Mouse (Mus musculus) lung, embryonic 15.5 days (tissue): Measurements from ENCODE around the gene 4933416C03Rik. TPM values are rescaled to one million over a fixed set of nuclear protein-coding genes. Genes with fewer than 3 reads are reported as not detected.

Source experiments
- ATAC-seq: fragments of 200-750 bp; cut with Nextera tagmentation; 2 replicates; pipeline ENCODE4 v1.8.0; 2017; ENCODE audit warnings: moderate number of reproducible peaks, borderline replicate concordance; ENCODE audit not compliant: low FRiP score, low TSS enrichment; ENCODE audit errors: extremely low read depth
- H3K27ac ChIP-seq: fragments of 300-500 bp; sonication (generic); 2 replicates; pipeline ENCODE4 v1.5.1; 2015; ENCODE audit warnings: moderate library complexity, mild to moderate bottlenecking, inconsistent platforms
- H3K27me3 ChIP-seq: fragments of 300-500 bp; sonication (generic); 2 replicates; pipeline ENCODE4 v1.6.1; 2015; ENCODE audit warnings: inconsistent platforms
- H3K36me3 ChIP-seq: fragments of 300-500 bp; sonication (generic); 2 replicates; pipeline ENCODE4 v1.6.1; 2015; ENCODE audit warnings: inconsistent platforms
- H3K4me1 ChIP-seq: fragments of 300-500 bp; sonication (generic); 2 replicates; pipeline ENCODE4 v1.6.1; 2015; ENCODE audit warnings: inconsistent platforms
- H3K4me2 ChIP-seq: fragments of 300-500 bp; sonication (generic); 2 replicates; pipeline ENCODE4 v1.6.1; 2015; ENCODE audit warnings: inconsistent platforms, mild to moderate bottlenecking, moderate library complexity
- H3K4me3 ChIP-seq: fragments of 300-500 bp; sonication (generic); 2 replicates; pipeline ENCODE4 v1.5.1; 2015; ENCODE audit warnings: mild to moderate bottlenecking, inconsistent platforms
- H3K9ac ChIP-seq: fragments of 300-500 bp; sonication (generic); 2 replicates; pipeline ENCODE4 v1.6.1; 2015; ENCODE audit warnings: inconsistent platforms
- H3K9me3 ChIP-seq: fragments of 300-500 bp; sonication (generic); 2 replicates; pipeline ENCODE4 v1.6.1; 2016; ENCODE audit warnings: inconsistent platforms
- WGBS: fragments of 180-500 bp; shearing (Covaris S2); methylation state at CpG from one replicate; pipeline ENCODE4 v1.1.7; 2015; 5-methylcytosine and 5-hydroxymethylcytosine counted together
- polyA plus RNA-seq: library from polyadenylated mRNA; unstranded; fragments of >200 nt; fragmentation: Nextera tagmentation; extraction: Ambion mirVana; gene quantifications from 2 replicates; pipeline ENCODE4 v1.2.1, GENCODE M21; 2015

Gene 4933416C03Rik
- not detected in 2 replicates for polyA plus RNA-seq

DNA sequence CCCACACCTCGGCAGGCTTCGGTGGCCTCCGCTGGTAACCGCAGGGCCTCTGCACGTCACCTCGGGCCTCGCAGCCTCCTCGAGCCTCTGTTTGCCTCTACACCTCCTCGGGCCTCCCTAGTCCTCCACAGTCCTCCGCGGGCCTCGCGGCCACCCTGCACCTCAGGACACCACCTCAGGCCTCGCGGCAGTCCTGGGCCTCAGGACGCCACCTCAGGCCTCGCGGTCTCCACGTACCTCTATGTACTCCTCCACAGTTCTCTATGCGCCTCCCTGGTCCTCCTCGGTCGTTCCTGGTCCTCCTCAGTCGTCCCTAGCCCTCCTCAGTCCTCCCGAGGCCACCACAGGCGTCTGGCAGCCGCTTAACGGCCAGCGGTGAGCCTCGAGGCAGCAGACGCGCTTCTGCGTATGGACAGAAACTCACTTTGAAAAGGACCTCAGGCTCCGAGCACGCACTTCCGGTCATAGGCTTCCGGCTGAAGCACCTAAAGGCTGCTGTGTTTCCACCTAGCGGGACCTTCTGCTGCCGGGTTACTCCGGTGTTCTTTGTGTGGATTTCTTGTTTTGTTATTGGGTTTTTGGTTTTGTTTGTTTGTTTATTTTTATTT, at the start of gene 4933416C03Rik:
Gene 4933416C03Rik (minus strand): TSS at position 51 of the 608 bp plus-strand sequence.
- ATAC-seq = no peak
- no peak within 1 kb of the TSS for H3K4me2 ChIP-seq
- H3K9me3 ChIP-seq = no peaks in the 10 kb centered on the region
- H3K36me3 ChIP-seq = no peaks in the 10 kb centered on the region
- no peaks in the 10 kb centered on the region for H3K27me3 ChIP-seq
- 94% methylated on average over 39 of the region's 39 CpGs for WGBS
- H3K4me1 ChIP-seq = no peaks in the 10 kb centered on the region
- no peak within 1 kb of the TSS for H3K9ac ChIP-seq
- no peak within 1 kb of the TSS for H3K27ac ChIP-seq
- H3K4me3 ChIP-seq = no peak within 1 kb of the TSS

DNA sequence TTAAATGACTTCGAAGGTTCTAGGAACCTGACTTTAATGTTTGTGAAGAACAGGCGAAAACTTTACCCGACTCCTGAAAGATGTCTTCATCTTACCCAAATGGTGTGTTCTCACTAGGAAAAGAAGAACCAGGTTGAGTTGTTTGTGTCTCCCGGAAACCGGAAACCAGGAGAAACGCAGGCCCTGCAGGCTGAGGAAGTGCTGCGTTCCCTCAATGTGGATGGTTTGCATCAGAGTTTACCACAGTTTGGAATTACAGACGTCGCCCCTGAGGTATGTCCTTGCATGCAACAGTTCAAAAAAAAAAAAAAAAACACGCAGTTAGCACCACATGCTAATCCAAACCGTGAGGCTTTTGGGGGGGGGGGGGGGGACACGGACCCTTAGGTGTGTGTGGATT, 48.6 kb upstream of the 4933416C03Rik start:
- 77% methylated on average over 11 of the region's 12 CpGs for WGBS
- H3K4me1 ChIP-seq = no peaks in the 10 kb centered on the region
- H3K9ac ChIP-seq = no peak overlapping the region
- H3K27ac ChIP-seq = no peak overlapping the region
- no peak overlapping the region for H3K4me2 ChIP-seq
- H3K27me3 ChIP-seq = no peaks in the 10 kb centered on the region
- H3K4me3 ChIP-seq = no peak overlapping the region
- no peaks in the 10 kb centered on the region for H3K9me3 ChIP-seq
- no peak for ATAC-seq
- no peaks in the 10 kb centered on the region for H3K36me3 ChIP-seq

DNA sequence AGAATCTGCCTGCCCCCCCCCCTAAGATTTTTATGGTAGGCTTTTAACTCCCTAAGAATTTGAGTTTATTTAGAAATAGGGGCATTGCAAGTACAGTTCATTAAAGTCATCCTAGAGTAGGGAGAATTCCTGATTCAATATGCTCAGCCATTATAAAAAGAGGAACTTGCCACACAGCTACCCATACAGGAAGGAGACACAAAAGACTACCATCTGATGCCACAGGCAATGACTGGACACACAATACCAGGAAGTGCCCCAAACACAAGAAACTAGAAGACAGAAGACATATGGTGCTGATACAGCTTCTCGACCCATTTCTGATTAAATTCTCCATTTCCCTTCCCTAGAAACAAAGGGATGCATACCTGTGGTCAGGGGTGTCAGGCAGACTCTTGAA, 43.0 kb upstream of the 4933416C03Rik start:
- H3K36me3 ChIP-seq = no peaks in the 10 kb centered on the region
- no peaks in the 10 kb centered on the region for H3K4me1 ChIP-seq
- no peak for ATAC-seq
- H3K4me3 ChIP-seq = no peak overlapping the region
- H3K4me2 ChIP-seq = no peak overlapping the region
- no peaks in the 10 kb centered on the region for H3K27me3 ChIP-seq
- H3K27ac ChIP-seq = no peak overlapping the region
- WGBS = 55% methylated on average over 1 of the region's 1 CpGs
- no peaks in the 10 kb centered on the region for H3K9me3 ChIP-seq
- no peak overlapping the region for H3K9ac ChIP-seq

DNA sequence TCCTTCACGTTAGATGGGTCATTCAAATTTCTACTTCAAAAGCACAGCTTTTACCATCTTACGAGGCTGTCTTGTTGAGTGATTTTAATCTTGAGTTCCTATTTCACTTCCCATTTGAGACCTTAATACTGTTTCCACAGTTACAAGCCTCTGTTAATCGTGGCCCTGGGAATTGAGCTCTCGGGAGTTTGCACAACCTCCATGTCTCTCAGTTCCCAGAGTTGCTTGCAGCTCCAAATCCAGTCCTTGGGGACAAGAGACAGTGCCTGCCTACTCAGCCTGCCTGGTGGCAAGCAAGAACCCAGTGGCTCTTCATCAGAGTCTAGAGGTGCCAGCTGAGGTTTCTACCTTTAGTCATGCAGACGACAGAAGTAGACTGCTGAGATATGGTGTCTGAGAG, 41.0 kb upstream of the 4933416C03Rik start:
- WGBS = 84% methylated on average over 5 of the region's 5 CpGs
- no peak overlapping the region for H3K4me3 ChIP-seq
- no peaks in the 10 kb centered on the region for H3K4me1 ChIP-seq
- H3K4me2 ChIP-seq = no peak overlapping the region
- no peak overlapping the region for H3K9ac ChIP-seq
- no peak for ATAC-seq
- no peak overlapping the region for H3K27ac ChIP-seq
- no peaks in the 10 kb centered on the region for H3K36me3 ChIP-seq
- H3K9me3 ChIP-seq = no peaks in the 10 kb centered on the region
- H3K27me3 ChIP-seq = no peaks in the 10 kb centered on the region

DNA sequence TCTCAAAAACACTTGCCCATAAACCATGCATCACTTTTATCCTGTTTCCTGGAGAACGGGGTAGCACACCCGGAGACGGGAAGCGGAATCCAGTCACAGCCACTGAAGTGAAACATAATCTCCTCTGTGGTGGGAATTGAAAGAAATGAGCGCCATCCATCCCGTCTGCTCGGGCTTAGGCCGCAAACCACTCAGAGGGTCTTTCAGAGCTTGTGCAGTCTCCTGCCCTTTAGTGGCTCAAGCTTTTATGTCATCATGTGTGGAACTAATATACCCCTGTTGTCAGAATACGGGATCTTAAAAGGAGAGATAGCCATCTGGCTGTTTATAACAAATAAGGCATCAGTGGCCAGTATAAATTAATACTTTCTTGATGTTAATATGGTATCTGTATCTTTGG, 32.4 kb upstream of the 4933416C03Rik start:
- H3K27ac ChIP-seq = no peak overlapping the region
- no peak overlapping the region for H3K9ac ChIP-seq
- no peak overlapping the region for H3K4me2 ChIP-seq
- ATAC-seq = no peak
- H3K4me1 ChIP-seq = no peaks in the 10 kb centered on the region
- H3K9me3 ChIP-seq = no peaks in the 10 kb centered on the region
- no peaks in the 10 kb centered on the region for H3K27me3 ChIP-seq
- 73% methylated on average over 9 of the region's 9 CpGs for WGBS
- H3K4me3 ChIP-seq = no peak overlapping the region
- H3K36me3 ChIP-seq = no peaks in the 10 kb centered on the region

DNA sequence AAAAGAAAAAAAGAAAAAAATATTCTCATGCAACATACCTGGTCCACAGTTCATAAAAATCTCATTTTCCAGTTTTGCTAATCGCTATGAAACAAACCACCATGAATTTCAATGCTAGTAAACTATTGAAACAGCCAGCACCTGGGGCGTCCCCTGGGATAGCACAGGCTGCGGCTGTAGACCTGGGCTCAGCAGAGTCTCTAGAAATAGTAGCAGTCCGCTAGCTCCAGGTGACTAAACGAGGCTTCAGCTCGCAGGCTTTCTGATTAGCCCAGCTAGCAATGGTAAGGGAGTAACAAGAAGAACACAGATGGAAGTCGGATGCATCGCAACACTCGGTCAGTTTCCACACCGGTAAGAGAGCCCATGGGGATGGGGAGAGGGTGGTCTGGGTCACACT, 30.0 kb upstream of the 4933416C03Rik start:
- ATAC-seq = no peak
- Histone ChIP-seq H3K4me1 (no peaks in the 10 kb centered on the region), H3K4me3 (no peak overlapping the region), H3K27me3 (no peaks in the 10 kb centered on the region), H3K4me2 (no peak overlapping the region), H3K36me3 (no peaks in the 10 kb centered on the region), H3K27ac (no peak overlapping the region), H3K9ac (no peak overlapping the region), H3K9me3 (no peaks in the 10 kb centered on the region)
- WGBS = 84% methylated on average over 10 of the region's 10 CpGs

DNA sequence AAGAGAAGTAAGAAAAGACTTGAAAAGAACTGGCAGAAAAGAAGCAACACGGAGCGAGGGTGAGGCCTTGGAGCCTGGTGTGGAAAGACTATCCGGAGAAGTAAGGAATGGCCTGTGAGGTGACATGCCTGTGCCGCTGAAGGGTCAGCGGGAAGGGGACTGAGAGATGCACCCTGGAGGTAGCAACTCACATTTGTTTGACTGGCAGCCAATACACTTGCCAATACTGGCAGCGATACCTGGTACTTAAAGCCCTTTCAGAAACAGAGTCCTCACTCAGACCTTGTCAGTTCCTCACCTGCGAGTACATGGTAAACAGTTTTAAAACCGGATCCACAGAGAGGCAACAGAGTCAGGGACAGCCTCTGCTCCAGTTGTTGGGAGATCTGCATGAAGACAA, 26.5 kb upstream of the 4933416C03Rik start:
- 83% methylated on average over 8 of the region's 8 CpGs for WGBS
- H3K36me3 ChIP-seq = no peaks in the 10 kb centered on the region
- H3K9me3 ChIP-seq = no peaks in the 10 kb centered on the region
- no peak overlapping the region for H3K27ac ChIP-seq
- H3K4me2 ChIP-seq = no peak overlapping the region
- no peaks in the 10 kb centered on the region for H3K27me3 ChIP-seq
- no peak overlapping the region for H3K4me3 ChIP-seq
- H3K4me1 ChIP-seq = no peaks in the 10 kb centered on the region
- ATAC-seq = no peak
- no peak overlapping the region for H3K9ac ChIP-seq

DNA sequence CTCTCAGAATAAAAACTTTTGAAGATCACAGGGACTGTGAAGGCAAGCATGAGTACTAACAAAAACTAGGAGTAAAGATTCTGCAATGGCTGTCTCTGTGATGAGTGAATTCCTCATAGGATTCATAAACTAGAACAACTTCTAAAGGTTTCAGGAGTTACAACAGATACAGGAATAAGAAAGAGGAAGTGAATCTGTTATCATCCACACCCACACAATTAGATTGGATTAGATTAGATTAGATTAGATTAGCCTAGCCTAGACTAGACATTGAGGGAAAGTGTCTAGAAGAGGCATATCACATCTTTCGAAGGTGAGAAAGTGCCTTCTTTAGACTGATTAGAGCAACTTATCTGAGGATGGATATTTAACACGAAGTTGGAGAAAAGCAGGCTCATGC, 21.5 kb upstream of the 4933416C03Rik start:
- Histone ChIP-seq H3K4me2 (no peak overlapping the region), H3K27ac (no peak overlapping the region), H3K4me3 (no peak overlapping the region), H3K9me3 (no peaks in the 10 kb centered on the region), H3K4me1 (no peaks in the 10 kb centered on the region), H3K9ac (no peak overlapping the region), H3K27me3 (no peaks in the 10 kb centered on the region), H3K36me3 (no peaks in the 10 kb centered on the region)
- 73% methylated on average over 2 of the region's 2 CpGs for WGBS
- no peak for ATAC-seq

DNA sequence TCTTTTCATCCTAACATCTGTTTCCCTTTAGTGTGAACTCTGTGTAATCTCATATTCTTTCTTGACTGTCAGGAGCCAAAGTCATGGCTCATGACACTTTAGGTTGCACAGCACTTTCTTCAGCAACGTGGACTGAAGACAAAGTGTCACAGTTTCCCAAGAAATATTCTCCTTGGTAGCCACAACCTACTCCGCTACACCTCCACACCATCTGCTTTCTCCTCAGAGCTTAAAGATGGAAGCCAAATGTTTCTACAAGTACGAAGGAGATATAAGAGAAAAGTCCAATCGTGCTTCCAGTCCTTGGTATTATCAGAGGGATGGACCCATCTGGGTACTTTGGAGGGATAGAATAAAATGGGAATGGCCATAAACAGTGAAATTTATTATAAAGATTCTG, 18.5 kb upstream of the 4933416C03Rik start:
- Histone ChIP-seq H3K9ac (no peak overlapping the region), H3K36me3 (no peaks in the 10 kb centered on the region), H3K4me1 (no peaks in the 10 kb centered on the region), H3K4me3 (no peak overlapping the region), H3K9me3 (no peaks in the 10 kb centered on the region), H3K27me3 (no peaks in the 10 kb centered on the region), H3K4me2 (no peak overlapping the region), H3K27ac (no peak overlapping the region)
- WGBS = 68% methylated on average over 4 of the region's 4 CpGs
- ATAC-seq = no peak

DNA sequence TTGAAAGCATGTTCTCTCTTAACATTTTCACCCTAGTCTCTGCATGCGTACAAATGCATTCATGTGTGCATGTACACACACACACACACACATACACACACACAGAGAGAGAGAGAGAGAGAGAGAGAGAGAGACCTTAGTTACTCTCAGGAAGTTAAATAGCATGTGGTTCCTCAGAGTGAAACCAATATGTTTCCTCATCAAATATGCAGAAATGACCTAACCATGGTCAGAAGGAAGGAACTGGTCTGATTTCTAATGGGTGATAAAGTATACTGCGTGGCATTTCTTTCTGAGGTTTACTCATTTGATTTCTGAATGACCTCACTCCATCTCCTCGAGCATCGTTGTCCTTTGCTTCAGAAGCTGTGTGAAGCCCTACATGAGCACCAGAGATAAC, 17.5 kb upstream of the 4933416C03Rik start:
- Histone ChIP-seq H3K4me1 (no peaks in the 10 kb centered on the region), H3K9ac (no peak overlapping the region), H3K4me3 (no peak overlapping the region), H3K27me3 (no peaks in the 10 kb centered on the region), H3K36me3 (no peaks in the 10 kb centered on the region), H3K27ac (no peak overlapping the region), H3K9me3 (no peaks in the 10 kb centered on the region), H3K4me2 (no peak overlapping the region)
- no peak for ATAC-seq
- WGBS = 79% methylated on average over 4 of the region's 4 CpGs

DNA sequence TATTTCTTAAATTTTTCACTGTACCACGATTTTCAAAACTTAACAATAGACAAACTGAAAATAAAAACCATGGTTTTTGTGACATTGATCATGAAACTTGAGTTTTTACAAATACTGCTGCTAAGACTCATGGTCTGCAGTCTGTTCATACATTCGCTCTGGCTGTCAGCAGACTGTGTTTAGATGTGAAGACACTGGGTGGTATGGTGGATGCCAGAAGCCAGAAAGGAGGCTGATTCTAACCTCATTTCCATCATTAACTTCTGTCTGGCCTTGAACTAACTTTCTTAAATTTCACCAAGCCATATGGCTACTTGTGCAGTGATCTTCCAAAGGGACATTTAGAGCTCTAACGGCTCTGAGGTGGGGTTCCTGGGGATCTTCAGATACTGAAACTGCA, 16.7 kb upstream of the 4933416C03Rik start:
- Histone ChIP-seq H3K9me3 (no peaks in the 10 kb centered on the region), H3K27ac (no peak overlapping the region), H3K36me3 (no peaks in the 10 kb centered on the region), H3K27me3 (no peaks in the 10 kb centered on the region), H3K4me1 (no peaks in the 10 kb centered on the region), H3K9ac (no peak overlapping the region), H3K4me3 (no peak overlapping the region), H3K4me2 (no peak overlapping the region)
- 79% methylated on average over 3 of the region's 3 CpGs for WGBS
- no peak for ATAC-seq

DNA sequence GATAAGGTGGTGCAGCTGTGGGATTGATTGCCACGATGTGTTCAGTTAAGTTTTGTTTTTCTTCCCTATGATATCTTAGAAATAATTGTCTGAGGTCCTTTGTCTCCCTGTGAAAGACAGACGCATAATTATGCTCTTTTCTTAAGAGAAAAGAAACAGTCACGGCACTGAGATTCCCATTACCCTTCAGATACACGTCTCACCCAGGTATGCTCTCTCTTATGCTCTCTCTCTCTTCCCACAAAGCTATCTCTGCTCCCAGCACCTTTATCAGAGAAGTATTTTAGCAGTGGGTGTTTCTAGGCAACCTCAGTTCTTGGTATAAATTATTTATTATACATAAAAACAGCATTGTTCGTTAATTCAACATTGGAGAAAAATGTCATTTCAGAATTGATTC, 11.6 kb upstream of the 4933416C03Rik start:
- no peaks in the 10 kb centered on the region for H3K36me3 ChIP-seq
- H3K4me2 ChIP-seq = no peak overlapping the region
- no peak overlapping the region for H3K27ac ChIP-seq
- WGBS = 68% methylated on average over 5 of the region's 5 CpGs
- H3K4me1 ChIP-seq = no peaks in the 10 kb centered on the region
- H3K9ac ChIP-seq = no peak overlapping the region
- no peaks in the 10 kb centered on the region for H3K27me3 ChIP-seq
- H3K4me3 ChIP-seq = no peak overlapping the region
- H3K9me3 ChIP-seq = no peaks in the 10 kb centered on the region
- no peak for ATAC-seq

DNA sequence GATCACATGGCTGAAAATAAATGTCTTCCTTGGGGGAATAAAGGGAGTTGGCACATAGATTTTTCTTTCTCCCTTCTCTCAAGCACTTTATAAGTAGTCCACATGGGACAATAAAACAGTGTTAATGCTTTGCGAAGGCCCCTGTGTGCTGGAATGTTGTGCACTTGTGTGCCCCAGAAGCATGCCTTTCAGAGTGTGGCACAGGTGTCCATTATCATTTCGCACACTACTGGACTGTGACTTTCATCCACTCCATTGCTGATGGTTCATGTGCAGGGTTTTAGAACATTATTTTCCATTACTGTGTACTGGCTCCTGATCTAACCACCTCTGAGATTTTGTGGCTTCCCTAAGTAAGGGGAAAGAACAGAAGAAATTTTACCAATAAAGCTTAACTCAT, 10.1 kb upstream of the 4933416C03Rik start:
- 80% methylated on average over 2 of the region's 2 CpGs for WGBS
- H3K27me3 ChIP-seq = no peaks in the 10 kb centered on the region
- no peaks in the 10 kb centered on the region for H3K4me1 ChIP-seq
- no peaks in the 10 kb centered on the region for H3K9me3 ChIP-seq
- no peaks in the 10 kb centered on the region for H3K36me3 ChIP-seq
- ATAC-seq = no peak
- no peak overlapping the region for H3K4me2 ChIP-seq
- no peak overlapping the region for H3K27ac ChIP-seq
- H3K4me3 ChIP-seq = no peak overlapping the region
- no peak overlapping the region for H3K9ac ChIP-seq
